Mouse (Mus musculus) lung, postnatal 10 days (tissue): ENCODE results near the gene 1810030O07Rik.
"Not testable (repeated sequence)": the region's sequence is repeated elsewhere in the genome, so short reads cannot be mapped to it uniquely, and the experiment has no call there.

Experiments used
- DNase-seq: peaks from one replicate; pipeline ENCODE4 v3.0.0; 2021

The 1810030O07Rik gene

DNA sequence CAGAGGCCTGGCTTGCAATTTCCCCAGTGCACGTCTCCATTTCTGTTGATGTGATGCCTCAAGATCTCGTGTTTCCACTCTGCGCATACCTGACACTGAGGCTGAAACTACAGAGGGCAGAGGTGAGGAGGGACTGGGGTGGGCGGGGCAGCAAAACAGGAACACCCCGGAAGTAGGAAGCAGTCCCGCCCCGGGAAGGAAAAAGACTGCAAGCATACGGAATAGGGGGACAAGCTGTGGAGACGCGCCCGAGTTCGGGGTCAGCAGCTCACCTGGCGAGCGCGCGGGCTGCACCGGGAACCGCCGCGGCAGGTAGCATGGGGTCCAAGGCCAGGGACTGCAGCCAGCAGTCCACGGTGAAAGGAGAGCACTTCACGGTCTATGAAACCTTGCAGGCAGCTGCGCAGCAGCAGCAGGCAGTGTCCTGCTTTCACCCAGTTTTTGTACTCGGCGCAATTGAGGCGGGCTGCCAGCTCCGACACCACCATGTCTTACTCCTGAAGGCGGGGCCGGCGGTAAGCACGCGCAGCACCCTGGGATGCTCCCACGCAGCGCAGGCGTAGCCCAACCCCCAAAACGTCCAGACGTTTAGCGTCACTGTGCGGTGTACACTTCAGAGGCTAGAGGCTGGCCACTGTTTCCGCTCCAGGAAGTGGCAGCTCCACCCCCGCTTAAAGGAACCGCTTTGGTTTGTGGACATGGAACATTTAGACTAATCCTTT lies at the start of gene 1810030O07Rik:
TSS of gene 1810030O07Rik (minus strand) at position 615 of the 722 bp plus-strand sequence.
- peak; percentile 95 for DNase-seq

DNA sequence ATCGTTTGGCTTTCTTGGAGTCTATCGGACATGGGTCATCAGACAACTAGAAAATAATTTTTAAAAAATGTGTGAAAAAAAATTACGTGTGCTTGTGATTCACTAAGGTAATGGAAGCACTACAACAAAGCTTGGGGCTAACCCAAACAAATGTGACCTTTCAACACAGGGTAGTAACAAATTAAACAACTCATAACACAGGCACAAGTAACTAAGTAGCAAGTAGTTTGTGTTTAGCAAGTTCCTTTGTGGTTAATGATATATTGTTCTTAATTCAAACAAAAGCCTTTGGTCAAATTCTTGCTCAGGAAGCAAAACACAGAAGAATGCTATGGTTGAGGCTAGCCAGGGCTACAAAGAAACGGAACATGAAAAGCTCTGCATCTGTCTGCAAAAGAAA lies 42.6 kb upstream of the 1810030O07Rik start:
- DNase-seq: no peak

DNA sequence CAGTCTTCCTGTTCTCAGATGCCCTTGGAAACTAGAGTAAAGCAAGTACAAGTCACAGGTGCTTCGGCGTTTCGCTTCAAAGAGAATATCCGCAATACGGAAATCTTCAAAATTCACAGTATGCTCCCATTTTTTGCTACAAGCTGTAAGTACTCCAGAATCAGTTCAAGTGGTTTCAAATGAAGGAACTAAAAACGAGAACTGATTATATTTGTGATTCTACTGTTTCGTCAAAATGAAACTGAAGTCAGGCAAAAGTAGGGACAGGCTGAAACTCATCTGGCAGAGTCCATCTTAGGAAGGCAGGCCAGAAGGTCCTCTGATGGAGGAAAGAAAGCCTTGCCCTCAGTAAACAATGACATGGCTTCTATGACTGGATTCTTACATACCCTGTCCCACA lies 40.3 kb upstream of the 1810030O07Rik start:
- DNase-seq: no peak

DNA sequence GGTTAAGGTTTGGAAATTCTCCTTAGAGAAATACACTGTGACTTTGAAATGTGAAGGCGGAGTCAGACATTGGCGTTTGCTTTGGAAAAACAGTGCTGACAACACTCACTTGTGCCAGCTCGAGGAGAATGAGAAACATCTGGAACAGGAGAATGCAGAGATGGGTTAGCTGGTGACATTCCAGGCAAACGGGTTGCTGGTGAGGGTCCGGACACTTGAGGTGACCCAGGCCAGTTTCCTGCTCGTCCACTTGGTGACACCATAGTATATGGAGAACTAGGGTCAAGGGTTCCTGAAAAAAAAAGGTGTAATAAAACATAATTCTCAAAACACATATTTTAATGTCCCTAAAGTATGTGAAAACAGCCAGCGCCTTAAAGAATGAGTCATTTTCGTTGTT lies 13.4 kb upstream of the 1810030O07Rik start:
- peak; percentile 35 for DNase-seq

DNA sequence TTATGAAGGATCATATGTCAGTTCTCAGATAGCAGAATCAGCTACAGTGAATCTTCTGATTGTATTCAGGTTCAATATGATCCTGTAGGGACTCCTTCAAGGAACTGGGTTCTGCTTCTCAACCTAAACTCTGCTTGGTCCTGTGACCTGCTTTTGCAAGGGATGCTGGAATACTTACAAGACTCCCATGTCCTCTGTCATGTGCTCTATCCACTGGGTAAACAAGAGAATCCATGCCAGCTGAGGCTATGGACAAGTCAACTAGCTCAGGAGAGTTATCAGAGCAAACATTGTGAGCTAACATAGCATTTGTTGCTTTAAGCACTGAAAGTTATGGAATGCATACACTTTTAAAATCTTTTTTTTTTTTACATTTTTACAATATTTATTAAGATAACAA lies 12.6 kb upstream of the 1810030O07Rik start:
- DNase-seq: no peak

DNA sequence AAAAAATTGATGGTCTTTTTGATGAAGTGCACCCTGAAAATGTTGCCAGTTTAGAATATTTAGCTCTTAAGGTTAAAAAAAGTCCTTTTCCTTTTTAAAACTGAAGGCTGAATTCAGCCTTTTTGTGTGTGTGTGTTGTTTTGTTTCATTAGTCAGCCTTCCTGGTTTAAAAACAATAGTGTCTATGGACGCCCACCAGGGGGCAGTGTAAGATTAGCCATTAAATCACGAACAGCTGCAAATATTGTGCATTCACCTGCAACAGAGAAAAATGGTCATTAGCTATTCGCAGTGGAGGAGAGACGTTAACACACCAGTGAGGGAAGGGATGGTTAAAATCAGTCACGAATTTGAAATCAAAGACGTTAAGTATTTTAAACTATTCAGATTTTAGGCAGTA lies 3.9 kb upstream of the 1810030O07Rik start:
- peak; percentile 72 for DNase-seq

DNA sequence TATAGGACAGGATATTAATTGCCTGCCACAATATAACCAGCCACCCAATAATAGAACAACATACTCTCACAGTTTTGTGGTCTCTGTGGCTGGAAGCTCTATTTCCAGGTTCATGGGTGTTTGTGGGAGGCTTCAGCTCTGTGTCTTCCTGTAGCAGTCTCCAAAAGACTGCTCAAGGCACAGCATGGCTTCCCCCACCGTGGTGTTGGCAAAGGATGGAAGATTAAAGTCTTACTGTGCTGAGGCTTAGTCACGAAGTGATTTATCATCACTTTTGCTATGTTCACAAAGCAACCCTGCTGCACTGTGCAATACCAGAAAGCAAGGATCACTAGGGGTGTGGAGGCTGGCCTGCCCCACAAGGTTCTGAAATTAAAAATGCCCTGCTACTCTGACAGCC lies 19.6 kb downstream of the 1810030O07Rik start:
- no peak for DNase-seq

DNA sequence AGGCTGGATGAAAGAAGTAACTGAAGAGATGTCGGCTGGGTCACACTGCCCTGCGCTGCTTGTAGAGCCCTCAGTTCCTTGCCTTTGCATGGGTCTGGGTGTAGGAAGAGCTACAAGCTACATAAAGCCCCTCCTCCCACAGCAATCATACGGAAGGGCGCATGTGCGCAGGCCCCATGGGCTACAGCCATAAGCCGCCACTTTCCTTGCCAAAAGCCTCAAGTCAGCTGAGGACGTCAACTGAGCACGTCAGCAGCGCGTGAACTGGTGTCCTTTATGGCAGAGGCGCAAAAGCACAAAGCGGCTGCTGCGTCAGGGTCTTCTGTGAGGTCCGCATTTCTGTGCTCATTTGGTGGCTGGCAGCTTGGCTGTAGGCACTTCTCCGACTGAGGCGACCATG lies 21.6 kb downstream of the 1810030O07Rik start:
- DNase-seq: no peak

DNA sequence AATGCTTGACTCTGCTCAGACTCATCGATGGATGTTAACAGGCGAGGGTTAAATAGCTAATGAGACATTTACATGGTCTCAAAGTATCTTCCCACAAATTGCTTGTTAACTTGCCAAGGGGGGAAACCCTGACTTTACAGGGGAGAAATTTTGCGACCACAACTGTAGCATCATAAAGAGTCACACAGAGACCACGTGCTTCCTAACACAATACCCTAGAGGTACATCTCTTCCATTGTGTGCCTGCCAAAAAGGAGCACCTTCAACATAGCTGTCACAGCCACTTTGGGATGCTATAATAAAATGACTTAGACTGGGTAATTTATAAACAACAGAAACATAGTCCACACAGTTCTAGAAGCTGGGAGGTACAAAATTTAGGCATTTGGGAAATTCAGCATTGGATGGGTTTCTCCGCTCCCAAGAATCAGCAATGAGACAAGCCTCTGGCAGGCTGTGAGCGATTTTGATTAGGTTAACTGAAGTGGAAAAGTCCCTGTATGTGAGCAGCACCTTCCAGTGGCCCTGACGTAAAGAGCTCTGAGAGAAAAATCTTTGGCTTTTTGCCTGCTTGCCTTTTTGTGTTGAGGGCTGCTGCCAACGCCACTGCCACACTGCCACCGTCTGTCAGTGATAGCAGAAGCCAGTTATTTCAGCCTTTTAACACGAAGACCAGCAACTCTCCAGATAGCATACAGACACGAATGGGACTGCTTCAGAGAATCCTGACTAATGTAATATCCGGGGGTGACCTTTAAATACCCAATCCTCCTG lies 27.8 kb downstream of the 1810030O07Rik start:
- peak; percentile 2 for DNase-seq

DNA sequence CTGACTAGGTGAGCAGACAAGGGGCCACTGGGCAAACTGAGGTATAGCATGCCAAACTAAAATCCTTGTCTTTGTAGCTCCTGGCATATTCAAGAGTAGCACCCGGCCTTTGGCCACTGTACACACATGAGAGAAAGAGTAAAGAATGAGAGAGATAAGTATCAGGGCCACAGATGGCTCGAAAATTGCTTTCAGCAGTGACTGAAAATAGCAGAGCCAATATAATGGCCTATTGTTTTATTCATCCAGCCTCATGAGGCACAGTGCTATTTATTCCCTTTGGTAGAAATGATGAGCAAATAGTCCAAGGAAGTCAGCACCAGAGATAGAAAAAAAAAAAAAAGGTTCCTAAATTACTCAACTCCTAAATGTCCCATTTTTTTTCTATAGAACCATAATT lies 28.5 kb downstream of the 1810030O07Rik start:
- no peak for DNase-seq

DNA sequence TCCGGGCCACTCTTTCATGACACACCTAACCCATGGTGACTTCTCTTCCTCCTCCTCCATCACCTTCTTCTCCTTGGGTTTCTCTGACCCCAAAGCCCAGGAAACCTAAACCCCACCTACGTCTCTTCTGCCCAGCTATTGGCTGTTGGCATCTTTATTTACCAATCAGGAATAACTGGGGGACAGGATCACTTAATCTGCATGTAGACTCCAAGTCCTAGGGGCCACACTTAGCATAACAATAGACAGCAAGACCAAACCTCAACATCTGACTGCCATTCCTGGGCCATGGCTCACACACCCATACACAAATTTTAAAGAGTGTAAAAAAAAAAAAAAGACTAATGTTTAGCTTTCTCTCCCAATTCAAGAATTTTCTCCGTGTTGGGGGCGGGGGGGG lies 48.3 kb downstream of the 1810030O07Rik start:
- no peak for DNase-seq

DNA sequence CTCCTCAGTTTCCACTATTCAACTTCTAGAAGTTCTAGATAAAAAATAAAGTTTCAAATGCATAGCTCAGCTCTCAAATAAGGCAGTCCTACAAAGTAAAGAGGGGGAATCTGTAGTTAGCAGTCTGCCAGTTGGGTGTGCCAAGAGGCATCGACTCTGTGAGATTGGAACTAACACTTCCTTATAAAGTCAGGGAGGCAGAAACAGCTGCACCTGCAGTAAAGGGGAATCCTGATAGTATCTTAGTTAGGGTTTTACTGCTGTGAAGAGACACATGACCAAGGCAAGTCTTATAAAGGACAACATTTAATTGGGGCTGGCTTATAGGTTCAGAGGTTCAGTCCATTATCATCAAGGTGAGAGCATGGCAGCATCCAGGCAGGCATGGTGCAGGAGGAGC lies 61.1 kb downstream of the 1810030O07Rik start:
- not testable (repeated sequence) for DNase-seq

DNA sequence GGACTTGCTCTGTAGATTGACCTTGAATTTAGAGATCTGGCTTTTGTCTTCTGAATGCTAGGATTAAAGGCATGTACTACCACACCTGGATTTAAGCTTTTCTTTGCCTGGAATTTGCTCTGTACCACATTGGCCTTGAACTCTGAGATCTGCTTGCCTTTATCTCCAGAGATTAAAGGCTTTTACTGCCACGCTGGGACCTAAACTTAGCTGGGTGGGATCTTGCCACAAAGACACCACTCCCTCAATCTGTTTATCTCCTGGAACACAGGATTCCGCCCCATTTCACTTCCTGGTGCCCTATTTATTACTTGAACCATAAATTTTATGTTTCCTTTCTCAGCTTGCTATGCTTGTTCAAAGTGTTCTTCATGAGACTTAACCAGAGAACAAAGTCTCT lies 62.3 kb downstream of the 1810030O07Rik start:
- DNase-seq: no peak

DNA sequence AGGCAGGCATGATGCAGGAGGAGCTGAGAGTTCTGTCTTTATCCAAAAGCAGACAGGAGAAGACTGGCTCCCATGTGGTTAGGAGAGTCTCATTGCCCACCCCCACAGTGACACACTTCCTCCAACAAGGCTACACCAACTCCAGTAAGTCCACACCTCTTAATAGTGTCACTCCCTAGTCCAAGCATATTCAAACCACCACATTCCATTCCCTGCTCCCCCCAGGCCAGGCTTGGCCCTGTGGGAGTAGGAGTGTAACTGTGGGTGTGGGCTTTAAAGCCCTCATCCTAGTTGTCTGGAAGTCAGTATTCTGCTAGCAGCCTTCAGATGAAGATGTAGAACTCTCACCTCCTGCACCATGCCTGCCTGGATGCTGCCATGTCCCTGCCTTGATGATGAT lies 62.9 kb downstream of the 1810030O07Rik start:
- not testable (repeated sequence) for DNase-seq
